Mouse (Mus musculus): ENCODE measurements around the gene Cenpn. TPM values are rescaled to one million over a fixed set of nuclear protein-coding genes. Genes with fewer than 3 reads are reported as not detected.

Gene Cenpn
- polyA plus RNA-seq, 1 experiment: 9.2 TPM

DNA sequence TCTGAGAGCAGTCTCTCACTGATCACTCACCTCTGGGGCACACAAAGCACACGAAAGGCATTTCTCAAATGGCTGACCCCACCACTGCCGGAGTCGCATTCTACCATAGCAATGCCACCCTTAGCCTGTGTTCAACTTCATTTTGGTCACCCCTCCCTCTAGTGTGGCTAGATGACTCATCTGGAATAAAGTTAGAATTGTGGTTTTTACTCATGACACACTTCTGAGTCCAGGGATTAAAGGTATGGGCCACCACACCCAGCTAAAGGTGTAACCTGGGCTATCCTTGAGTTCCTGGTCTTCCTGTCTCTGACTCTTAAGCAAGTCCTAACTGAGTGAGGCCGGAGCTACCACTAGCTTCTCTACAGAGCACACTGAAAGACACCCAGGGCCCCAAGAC, 15.7 kb upstream of the Cenpn start:
- TF ChIP-seq USF1 (IDR thresholded peaks at IDR 0.05; ENCODE audit: low read depth): no peak
- TF ChIP-seq SRF (IDR thresholded peaks at IDR 0.05; ENCODE audit: control insufficient read depth, insufficient read length, low read depth): no peak
- no peak for TF ChIP-seq MYOG (IDR thresholded peaks at IDR 0.05; ENCODE audit: control insufficient read depth in 1 of 3, insufficient read depth in 1 of 3, insufficient read length in 2 of 3, low read depth in 2 of 3)
- no peak for TF ChIP-seq TCF12 (IDR thresholded peaks at IDR 0.05; ENCODE audit: insufficient read depth, poor library complexity, severe bottlenecking)
- no peak for TF ChIP-seq TCF3 (IDR thresholded peaks at IDR 0.05; ENCODE audit: insufficient read length, low read depth)
- no peak for TF ChIP-seq POLR2A (IDR thresholded peaks at IDR 0.05; ENCODE audit: insufficient read length, low read depth)
- TF ChIP-seq MYOD1 (IDR thresholded peaks at IDR 0.05; ENCODE audit: control insufficient read depth in 1 of 3, insufficient read length in 2 of 3, low read depth in 2 of 3): no peak
- no peak for TF ChIP-seq POLR2AphosphoS2 (IDR thresholded peaks at IDR 0.05; ENCODE audit: insufficient read length, low read depth)
- TF ChIP-seq CEBPB (IDR thresholded peaks at IDR 0.05; ENCODE audit: insufficient read depth, poor library complexity, severe bottlenecking): no peak
- TF ChIP-seq E2F4 (IDR thresholded peaks at IDR 0.05; ENCODE audit: insufficient read depth): no peak
- Histone ChIP-seq H3K27me3 (ENCODE audit: control insufficient read depth, insufficient read depth, insufficient read length) (no peaks in the 10 kb centered on the region), H3K4me2 (ENCODE audit: low read depth) (peak overlapping the region; percentile 68), H3ac (ENCODE audit: control insufficient read depth, insufficient read length) (no peak overlapping the region), H3K4me3 (no peak overlapping the region), H3K36me3 (ENCODE audit: control insufficient read depth, insufficient read depth) (peaks cover 4% of the 10 kb centered on the region), H3K79me2 (ENCODE audit: control insufficient read depth, insufficient read depth) (no peaks in the 10 kb centered on the region)

GRCm38 (mm10) chr8:116921005-116921336, 559 bp upstream of the Cenpn start:
- Histone ChIP-seq H3K27me3 (ENCODE audit: control insufficient read depth, insufficient read depth, insufficient read length) (no peaks in the 10 kb centered on the region), H3ac (ENCODE audit: control insufficient read depth, insufficient read length) (peak overlapping the region; percentile 47), H3K4me2 (ENCODE audit: low read depth) (peak overlapping the region; percentile 84), H3K79me2 (ENCODE audit: control insufficient read depth, insufficient read depth) (no peaks in the 10 kb centered on the region), H3K4me3 (peak overlapping the region; percentile 91), H3K36me3 (ENCODE audit: control insufficient read depth, insufficient read depth) (no peaks in the 10 kb centered on the region)
- TF ChIP-seq POLR2A (IDR thresholded peaks at IDR 0.05; ENCODE audit: insufficient read length, low read depth): no peak
- TF ChIP-seq POLR2AphosphoS2 (IDR thresholded peaks at IDR 0.05; ENCODE audit: insufficient read length, low read depth): no peak
- no peak for TF ChIP-seq E2F4 (IDR thresholded peaks at IDR 0.05; ENCODE audit: insufficient read depth)
- TF ChIP-seq MYOD1 (IDR thresholded peaks at IDR 0.05; ENCODE audit: control insufficient read depth in 1 of 3, insufficient read length in 2 of 3, low read depth in 2 of 3): no peak
- TF ChIP-seq CEBPB (IDR thresholded peaks at IDR 0.05; ENCODE audit: insufficient read depth, poor library complexity, severe bottlenecking): no peak
- no peak for TF ChIP-seq MAX (IDR thresholded peaks at IDR 0.05; ENCODE audit: low read depth)
- TF ChIP-seq TCF3 (IDR thresholded peaks at IDR 0.05; ENCODE audit: insufficient read length, low read depth): no peak
- no peak for TF ChIP-seq TCF12 (IDR thresholded peaks at IDR 0.05; ENCODE audit: insufficient read depth, poor library complexity, severe bottlenecking)
- no peak for TF ChIP-seq SRF (IDR thresholded peaks at IDR 0.05; ENCODE audit: control insufficient read depth, insufficient read length, low read depth)
- TF ChIP-seq REST (IDR thresholded peaks at IDR 0.05; ENCODE audit: insufficient read depth, insufficient read length): no peak
- no peak for TF ChIP-seq MYOG (IDR thresholded peaks at IDR 0.05; ENCODE audit: control insufficient read depth in 1 of 3, insufficient read depth in 1 of 3, insufficient read length in 2 of 3, low read depth in 2 of 3)
- no peak for TF ChIP-seq USF1 (IDR thresholded peaks at IDR 0.05; ENCODE audit: low read depth)

GRCm38 (mm10) chr8:116922060-116922757, 679 bp downstream of the Cenpn start:
- Histone ChIP-seq H3K79me2 (ENCODE audit: control insufficient read depth, insufficient read depth) (no peaks in the 10 kb centered on the region), H3K4me2 (ENCODE audit: low read depth) (peak overlapping the region; percentile 96), H3K27me3 (ENCODE audit: control insufficient read depth, insufficient read depth, insufficient read length) (no peaks in the 10 kb centered on the region), H3K36me3 (ENCODE audit: control insufficient read depth, insufficient read depth) (no peaks in the 10 kb centered on the region), H3ac (ENCODE audit: control insufficient read depth, insufficient read length) (peak overlapping the region; percentile 47), H3K4me3 (peak overlapping the region; percentile 91)
- TF ChIP-seq MYOD1 (IDR thresholded peaks at IDR 0.05; ENCODE audit: control insufficient read depth in 1 of 3, insufficient read length in 2 of 3, low read depth in 2 of 3) (no peak), USF1 (IDR thresholded peaks at IDR 0.05; ENCODE audit: low read depth) (peak; percentile 28), POLR2A (IDR thresholded peaks at IDR 0.05; ENCODE audit: insufficient read length, low read depth) (no peak), POLR2AphosphoS2 (IDR thresholded peaks at IDR 0.05; ENCODE audit: insufficient read length, low read depth) (no peak), TCF12 (IDR thresholded peaks at IDR 0.05; ENCODE audit: insufficient read depth, poor library complexity, severe bottlenecking) (no peak), MAX (IDR thresholded peaks at IDR 0.05; ENCODE audit: low read depth) (no peak)

- no peaks in the 10 kb centered on the region for H3K79me2 ChIP-seq (ENCODE audit: control insufficient read depth, insufficient read depth)
- TF ChIP-seq REST (IDR thresholded peaks at IDR 0.05; ENCODE audit: insufficient read depth, insufficient read length) (no peak), MYOD1 (IDR thresholded peaks at IDR 0.05; ENCODE audit: control insufficient read depth in 1 of 3, insufficient read length in 2 of 3, low read depth in 2 of 3) (no peak), TCF3 (IDR thresholded peaks at IDR 0.05; ENCODE audit: insufficient read length, low read depth) (no peak), USF1 (IDR thresholded peaks at IDR 0.05; ENCODE audit: low read depth) (no peak), MYOG (IDR thresholded peaks at IDR 0.05; ENCODE audit: control insufficient read depth in 1 of 3, insufficient read depth in 1 of 3, insufficient read length in 2 of 3, low read depth in 2 of 3) (no peak), MAX (IDR thresholded peaks at IDR 0.05; ENCODE audit: low read depth) (no peak), POLR2AphosphoS2 (IDR thresholded peaks at IDR 0.05; ENCODE audit: insufficient read length, low read depth) (no peak), TCF12 (IDR thresholded peaks at IDR 0.05; ENCODE audit: insufficient read depth, poor library complexity, severe bottlenecking) (no peak), POLR2A (IDR thresholded peaks at IDR 0.05; ENCODE audit: insufficient read length, low read depth) (no peak), CEBPB (IDR thresholded peaks at IDR 0.05; ENCODE audit: insufficient read depth, poor library complexity, severe bottlenecking) (no peak), E2F4 (IDR thresholded peaks at IDR 0.05; ENCODE audit: insufficient read depth) (no peak), SRF (IDR thresholded peaks at IDR 0.05; ENCODE audit: control insufficient read depth, insufficient read length, low read depth) (no peak)
- no peak overlapping the region for H3K4me3 ChIP-seq
- no peaks in the 10 kb centered on the region for H3K36me3 ChIP-seq (ENCODE audit: control insufficient read depth, insufficient read depth)
- H3ac ChIP-seq (ENCODE audit: control insufficient read depth, insufficient read length): no peak overlapping the region
- H3K4me2 ChIP-seq (ENCODE audit: low read depth): no peak overlapping the region
- no peaks in the 10 kb centered on the region for H3K27me3 ChIP-seq (ENCODE audit: control insufficient read depth, insufficient read depth, insufficient read length)
These were observed 2.0 kb downstream of the Cenpn start for GRCm38 (mm10) chr8:116923526-116923925.

Measured in myocyte (in vitro differentiated cells).